Mouse (Mus musculus): ENCODE data around the gene Galntl6. TPM values are rescaled to one million over a fixed set of nuclear protein-coding genes. Genes with fewer than 3 reads are reported as not detected.
"Not testable (repeated sequence)": the region's sequence is repeated elsewhere in the genome, so short reads cannot be mapped to it uniquely, and the experiment has no call there.

The Galntl6 gene
- polyA plus RNA-seq, 1 experiment = not detected

- Histone ChIP-seq H3K4me1 (ENCODE audit: control insufficient read depth, insufficient read depth, insufficient read length) (no peaks in the 10 kb centered on the region), H3K27ac (ENCODE audit: insufficient read depth, low read length) (no peak overlapping the region), H3K4me3 (ENCODE audit: extremely low read depth, insufficient read depth, insufficient read length) (no peak overlapping the region), H3K36me3 (ENCODE audit: control insufficient read depth, insufficient read depth, low read length) (no peaks in the 10 kb centered on the region), H3K27me3 (ENCODE audit: control insufficient read depth, insufficient read depth, low read length) (no peaks in the 10 kb centered on the region)
- 72% methylated on average over 4 of the region's 4 CpGs for WGBS
- TF ChIP-seq CTCF (IDR thresholded peaks at IDR 0.05; ENCODE audit: extremely low read depth, insufficient read depth, insufficient read length, insufficient replicate concordance) (no peak), POLR2A (IDR thresholded peaks at IDR 0.05; ENCODE audit: low read depth, low read length) (no peak)
- DNase-seq (ENCODE audit: low read depth in 1 of 2, low spot score in 2 of 2) = no peak
These were observed 425.3 kb downstream of the Galntl6 start for GRCm38 (mm10) chr8:58487099-58487498.

DNA sequence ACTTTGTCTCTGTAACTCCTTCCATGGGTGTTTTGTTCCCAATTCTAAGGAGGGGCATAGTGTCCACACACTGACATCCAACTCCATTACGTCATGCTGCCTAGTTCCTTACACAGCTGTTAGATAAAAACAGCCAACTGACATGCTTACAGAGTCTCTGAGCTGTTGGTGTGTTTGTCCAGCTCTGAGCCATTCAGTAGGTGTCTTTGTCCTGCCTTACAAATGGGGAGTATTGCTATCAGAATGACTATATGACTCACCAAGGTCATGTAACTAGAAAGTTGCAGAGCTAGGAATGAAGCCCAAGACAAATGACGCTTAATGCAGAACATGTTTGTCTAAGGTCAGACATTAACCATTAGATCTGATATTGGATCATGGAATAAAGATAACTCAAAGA is 449.1 kb downstream of the Galntl6 start:
- H3K27me3 ChIP-seq (ENCODE audit: control insufficient read depth, insufficient read depth, low read length); H3K4me1 ChIP-seq (ENCODE audit: control insufficient read depth, insufficient read depth, insufficient read length); DNase-seq (ENCODE audit: low read depth in 1 of 2, low spot score in 2 of 2); H3K36me3 ChIP-seq (ENCODE audit: control insufficient read depth, insufficient read depth, low read length); H3K4me3 ChIP-seq (ENCODE audit: extremely low read depth, insufficient read depth, insufficient read length); H3K27ac ChIP-seq (ENCODE audit: insufficient read depth, low read length): not testable (repeated sequence)
- WGBS = 85% methylated on average over 2 of the region's 2 CpGs

- TF ChIP-seq POLR2A (IDR thresholded peaks at IDR 0.05; ENCODE audit: low read depth, low read length) (no peak), CTCF (IDR thresholded peaks at IDR 0.05; ENCODE audit: extremely low read depth, insufficient read depth, insufficient read length, insufficient replicate concordance) (no peak)
- Histone ChIP-seq H3K4me1 (ENCODE audit: control insufficient read depth, insufficient read depth, insufficient read length) (no peaks in the 10 kb centered on the region), H3K36me3 (ENCODE audit: control insufficient read depth, insufficient read depth, low read length) (no peaks in the 10 kb centered on the region), H3K4me3 (ENCODE audit: extremely low read depth, insufficient read depth, insufficient read length) (no peak overlapping the region), H3K27ac (ENCODE audit: insufficient read depth, low read length) (no peak overlapping the region), H3K27me3 (ENCODE audit: control insufficient read depth, insufficient read depth, low read length) (no peaks in the 10 kb centered on the region)
- WGBS = 83% methylated on average over 2 of the region's 2 CpGs
- DNase-seq (ENCODE audit: low read depth in 1 of 2, low spot score in 2 of 2) = no peak
These were observed 469.7 kb downstream of the Galntl6 start for GRCm38 (mm10) chr8:58442696-58443095.

- TF ChIP-seq POLR2A (IDR thresholded peaks at IDR 0.05; ENCODE audit: low read depth, low read length) (no peak), CTCF (IDR thresholded peaks at IDR 0.05; ENCODE audit: extremely low read depth, insufficient read depth, insufficient read length, insufficient replicate concordance) (no peak)
- Histone ChIP-seq H3K4me3 (ENCODE audit: extremely low read depth, insufficient read depth, insufficient read length) (no peak overlapping the region), H3K27me3 (ENCODE audit: control insufficient read depth, insufficient read depth, low read length) (no peaks in the 10 kb centered on the region), H3K27ac (ENCODE audit: insufficient read depth, low read length) (no peak overlapping the region), H3K4me1 (ENCODE audit: control insufficient read depth, insufficient read depth, insufficient read length) (no peaks in the 10 kb centered on the region), H3K36me3 (ENCODE audit: control insufficient read depth, insufficient read depth, low read length) (no peaks in the 10 kb centered on the region)
- DNase-seq (ENCODE audit: low read depth in 1 of 2, low spot score in 2 of 2) = no peak
- WGBS = 61% methylated on average over 5 of the region's 5 CpGs
These were observed 494.0 kb downstream of the Galntl6 start for GRCm38 (mm10) chr8:58418481-58418880.

DNA sequence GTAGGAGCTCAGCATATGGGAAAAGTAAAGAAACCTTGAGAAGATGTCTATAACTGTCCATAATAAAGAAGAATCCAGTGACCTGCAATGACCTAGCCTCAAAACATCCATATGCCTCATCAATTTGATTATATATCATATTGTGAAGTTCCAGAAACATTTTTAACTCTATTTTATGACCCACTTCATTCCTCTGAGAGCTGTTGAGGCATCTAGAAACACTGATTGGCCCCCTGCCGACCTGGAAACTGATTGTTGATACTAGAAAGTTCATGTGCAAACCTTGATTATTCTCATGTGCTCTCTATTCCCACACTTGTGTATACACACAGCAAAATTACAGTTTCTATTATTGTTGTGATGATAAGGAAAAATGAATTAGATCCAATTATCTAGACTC is 494.9 kb downstream of the Galntl6 start:
- Histone ChIP-seq H3K36me3 (ENCODE audit: control insufficient read depth, insufficient read depth, low read length) (no peaks in the 10 kb centered on the region), H3K27me3 (ENCODE audit: control insufficient read depth, insufficient read depth, low read length) (no peaks in the 10 kb centered on the region), H3K27ac (ENCODE audit: insufficient read depth, low read length) (no peak overlapping the region), H3K4me3 (ENCODE audit: extremely low read depth, insufficient read depth, insufficient read length) (no peak overlapping the region), H3K4me1 (ENCODE audit: control insufficient read depth, insufficient read depth, insufficient read length) (no peaks in the 10 kb centered on the region)
- no peak for DNase-seq (ENCODE audit: low read depth in 1 of 2, low spot score in 2 of 2)
- WGBS = 72% methylated on average over 1 of the region's 1 CpGs
- TF ChIP-seq CTCF (IDR thresholded peaks at IDR 0.05; ENCODE audit: extremely low read depth, insufficient read depth, insufficient read length, insufficient replicate concordance) (no peak), POLR2A (IDR thresholded peaks at IDR 0.05; ENCODE audit: low read depth, low read length) (no peak)

- Histone ChIP-seq H3K4me3 (ENCODE audit: extremely low read depth, insufficient read depth, insufficient read length) (no peak overlapping the region), H3K27ac (ENCODE audit: insufficient read depth, low read length) (no peak overlapping the region), H3K4me1 (ENCODE audit: control insufficient read depth, insufficient read depth, insufficient read length) (no peaks in the 10 kb centered on the region), H3K27me3 (ENCODE audit: control insufficient read depth, insufficient read depth, low read length) (no peaks in the 10 kb centered on the region), H3K36me3 (ENCODE audit: control insufficient read depth, insufficient read depth, low read length) (no peaks in the 10 kb centered on the region)
- 60% methylated on average over 3 of the region's 3 CpGs for WGBS
- TF ChIP-seq CTCF (IDR thresholded peaks at IDR 0.05; ENCODE audit: extremely low read depth, insufficient read depth, insufficient read length, insufficient replicate concordance) = no peak
- no peak for TF ChIP-seq POLR2A (IDR thresholded peaks at IDR 0.05; ENCODE audit: low read depth, low read length)
- DNase-seq (ENCODE audit: low read depth in 1 of 2, low spot score in 2 of 2) = no peak
These were observed 515.9 kb downstream of the Galntl6 start for GRCm38 (mm10) chr8:58396500-58396899.

DNA sequence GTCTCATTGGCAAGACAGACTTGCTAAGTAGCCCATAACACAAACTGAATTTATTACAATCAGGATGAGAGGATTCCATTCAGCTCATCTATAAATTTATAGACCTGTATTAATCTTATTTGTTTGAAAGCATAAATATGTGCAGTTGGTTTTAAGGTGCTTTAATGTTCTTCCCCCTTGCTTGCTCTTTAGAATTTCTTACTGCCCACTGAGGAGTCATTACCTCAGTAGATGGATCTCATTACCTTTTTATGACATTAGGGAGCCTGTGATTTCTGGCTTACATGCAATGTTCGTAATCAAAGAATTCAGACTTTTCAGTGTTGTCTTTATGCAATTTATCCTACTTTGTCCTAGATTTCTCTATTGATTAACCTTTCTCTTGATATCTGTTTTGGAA is 516.6 kb downstream of the Galntl6 start:
- H3K4me1 ChIP-seq (ENCODE audit: control insufficient read depth, insufficient read depth, insufficient read length) = no peaks in the 10 kb centered on the region
- no peak overlapping the region for H3K27ac ChIP-seq (ENCODE audit: insufficient read depth, low read length)
- no peak overlapping the region for H3K4me3 ChIP-seq (ENCODE audit: extremely low read depth, insufficient read depth, insufficient read length)
- no peaks in the 10 kb centered on the region for H3K36me3 ChIP-seq (ENCODE audit: control insufficient read depth, insufficient read depth, low read length)
- H3K27me3 ChIP-seq (ENCODE audit: control insufficient read depth, insufficient read depth, low read length) = no peaks in the 10 kb centered on the region
- no peak for TF ChIP-seq CTCF (IDR thresholded peaks at IDR 0.05; ENCODE audit: extremely low read depth, insufficient read depth, insufficient read length, insufficient replicate concordance)
- no peak for TF ChIP-seq POLR2A (IDR thresholded peaks at IDR 0.05; ENCODE audit: low read depth, low read length)
- DNase-seq (ENCODE audit: low read depth in 1 of 2, low spot score in 2 of 2) = no peak
- 95% methylated on average over 1 of the region's 1 CpGs for WGBS
